Mouse (Mus musculus): ENCODE measurements around the gene Mtss1l.

DNA sequence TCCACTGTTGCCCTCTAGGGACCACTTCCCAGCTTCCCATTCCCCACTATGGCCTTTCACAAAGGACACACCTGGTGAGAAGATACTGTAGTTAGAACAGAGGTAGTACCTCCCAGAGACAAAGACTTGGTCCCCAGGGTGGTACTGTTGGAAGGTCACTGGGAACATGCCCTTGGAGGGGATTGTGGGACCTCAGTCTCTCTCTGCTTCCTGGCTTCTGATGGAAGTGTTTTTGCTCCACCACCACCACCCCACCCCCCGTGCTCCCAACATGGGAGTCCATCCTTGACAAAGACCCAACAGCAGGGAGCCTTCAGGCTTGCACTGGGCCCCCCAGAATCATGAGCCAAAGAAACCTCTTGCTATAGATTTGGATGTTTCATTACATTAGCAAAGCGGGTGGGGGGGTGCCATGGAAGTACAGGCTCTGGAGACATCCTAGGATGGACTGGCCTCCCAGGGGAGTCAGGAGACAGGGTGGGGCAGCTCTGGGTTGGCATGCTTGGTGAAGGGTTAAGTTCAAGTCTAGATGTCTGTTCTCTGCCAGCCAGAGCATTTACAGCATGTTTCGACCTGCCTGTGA is 14.9 kb upstream of the Mtss1l start:
- TF ChIP-seq POLR2A (IDR thresholded peaks at IDR 0.05; ENCODE audit: insufficient read depth, low read depth, low read length) (no peak), CTCF (IDR thresholded peaks at IDR 0.05; ENCODE audit: insufficient read depth, low read depth, low read length) (no peak)
